Mouse (Mus musculus): Measurements from ENCODE around the gene Coro2a. TPM values are rescaled to one million over a fixed set of nuclear protein-coding genes. Genes with fewer than 3 reads are reported as not detected.

Gene Coro2a
- polyA plus RNA-seq, 1 experiment from 2014 or later, result 2.8 TPM

DNA sequence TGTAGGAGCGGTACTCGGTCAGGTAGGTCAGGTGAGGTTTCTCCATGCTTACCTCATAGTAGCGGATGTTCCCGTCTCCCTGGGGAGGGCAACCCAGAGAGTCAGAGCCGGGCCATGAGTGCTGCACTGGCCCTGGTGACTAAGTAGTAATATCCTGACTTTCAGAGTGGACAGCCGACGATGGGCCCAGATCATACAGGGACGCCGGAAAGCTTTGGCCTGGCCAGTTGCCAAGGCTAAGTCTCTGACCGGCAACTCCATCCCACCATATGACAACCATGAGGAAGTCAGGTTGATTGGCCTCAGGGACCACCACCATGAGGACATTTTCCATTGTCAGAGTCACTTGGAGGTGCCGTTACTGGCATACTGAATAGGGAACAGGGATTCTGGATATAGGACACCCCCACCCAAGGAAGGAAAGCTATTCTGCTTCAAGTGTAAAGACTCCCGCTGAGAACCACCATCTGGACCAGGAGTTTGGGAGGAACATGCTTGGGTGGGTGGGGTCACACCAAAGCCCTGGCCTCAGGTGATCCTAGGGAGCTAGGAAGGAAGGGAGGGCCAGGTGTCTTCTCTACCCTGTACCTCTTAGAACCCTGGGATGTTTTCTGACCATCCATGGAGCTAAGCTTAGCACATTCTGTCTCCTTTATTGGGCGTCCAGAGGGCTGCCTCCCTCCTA, 58.5 kb downstream of the Coro2a start:
- 91% methylated on average over 13 of the region's 13 CpGs for WGBS
- H3K4me3 ChIP-seq, result no peak overlapping the region
- no peaks in the 10 kb centered on the region for H3K9me3 ChIP-seq (replicated peaks)
- H3K4me1 ChIP-seq, result peaks cover 16% of the 10 kb centered on the region
- H3K36me3 ChIP-seq, result no peaks in the 10 kb centered on the region
- DNase-seq (ENCODE audit: low spot score), result no peak
- H3K27me3 ChIP-seq (ENCODE audit: low read depth, poor library complexity, severe bottlenecking), result peaks cover 13% of the 10 kb centered on the region
- H3K27ac ChIP-seq (replicated peaks), result no peak overlapping the region

GRCm38 (mm10) chr4:46541707-46542106, 60.3 kb downstream of the Coro2a start:
- H3K4me1 ChIP-seq, result peaks cover 13% of the 10 kb centered on the region
- DNase-seq (ENCODE audit: low spot score), result no peak
- H3K4me3 ChIP-seq, result no peak overlapping the region
- WGBS, result 42% methylated on average over 9 of the region's 9 CpGs
- H3K27me3 ChIP-seq (ENCODE audit: low read depth, poor library complexity, severe bottlenecking), result peaks cover 31% of the 10 kb centered on the region
- 0 out of 2 replicates have a peak overlapping the region, but pooled peaks have one; percentile 38 for H3K27ac ChIP-seq (replicated peaks)
- H3K9me3 ChIP-seq (replicated peaks), result no peaks in the 10 kb centered on the region
- no peaks in the 10 kb centered on the region for H3K36me3 ChIP-seq

GRCm38 (mm10) chr4:46539167-46539566, 62.8 kb downstream of the Coro2a start:
- H3K27me3 ChIP-seq (ENCODE audit: low read depth, poor library complexity, severe bottlenecking), result peaks cover 56% of the 10 kb centered on the region
- WGBS, result 78% methylated on average over 9 of the region's 9 CpGs
- DNase-seq (ENCODE audit: low spot score), result no peak

GRCm38 (mm10) chr4:46535840-46536361, 66.1 kb downstream of the Coro2a start, which contains the start of gene Trim14:
Trim14 (minus strand) TSS chr4:46536141.
- Histone ChIP-seq H3K36me3 (no peaks in the 10 kb centered on the region), H3K9me3 (replicated peaks) (no peaks in the 10 kb centered on the region), H3K4me3 (peak within 1 kb of the TSS; percentile 56), H3K27me3 (ENCODE audit: low read depth, poor library complexity, severe bottlenecking) (peaks cover 80% of the 10 kb centered on the region), H3K4me1 (peaks cover 26% of the 10 kb centered on the region), H3K27ac (replicated peaks) (0 out of 2 replicates have a peak within 1 kb of the TSS, but pooled peaks have one; percentile 13)
- under 1% methylated on average over 46 of the region's 46 CpGs for WGBS
- DNase-seq (ENCODE audit: low spot score), result peak; percentile 52

More at GRCm38 (mm10) chr4:46539167-46539566, 62.8 kb downstream of the Coro2a start:
- Histone ChIP-seq H3K9me3 (replicated peaks) (no peaks in the 10 kb centered on the region), H3K4me3 (no peak overlapping the region), H3K27ac (replicated peaks) (0 out of 2 replicates have a peak overlapping the region, but pooled peaks have one; percentile 18), H3K4me1 (peaks cover 31% of the 10 kb centered on the region), H3K36me3 (no peaks in the 10 kb centered on the region)

DNA sequence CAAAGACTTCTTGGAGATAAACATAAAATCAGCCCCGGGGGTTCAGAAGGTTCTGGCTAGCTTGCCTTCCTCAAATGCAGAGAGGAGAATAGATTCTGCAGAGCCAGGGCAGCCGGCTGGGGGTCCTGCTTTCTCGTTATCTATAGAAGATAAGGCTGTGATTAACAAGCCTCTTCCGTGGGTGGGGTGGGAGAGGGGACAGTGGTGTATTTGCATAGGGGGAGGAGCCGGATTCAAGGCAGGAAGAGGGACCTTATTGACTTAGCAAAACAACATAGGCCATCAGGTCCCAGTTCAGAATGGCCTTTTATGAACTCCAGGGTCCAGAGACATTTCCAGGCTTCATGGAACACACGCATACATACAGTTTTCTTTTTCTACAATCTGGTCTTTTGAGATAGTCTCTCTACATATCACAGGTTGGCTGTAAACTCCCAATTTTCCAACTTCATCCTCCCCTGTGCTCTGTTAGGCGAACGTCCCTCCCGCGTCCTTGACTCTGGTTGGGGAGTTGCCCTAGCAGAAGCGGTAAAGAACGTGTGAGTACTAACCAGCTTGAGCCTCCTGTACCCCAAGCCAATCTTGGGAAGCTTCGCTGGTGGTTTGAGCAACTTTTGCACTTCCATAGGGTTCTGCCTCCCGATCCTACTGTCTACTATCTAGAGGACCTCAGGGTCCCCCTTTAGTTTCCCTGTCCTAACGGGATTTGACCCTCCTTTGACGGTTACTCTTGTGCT, 66.7 kb downstream of the Coro2a start:
- DNase-seq (ENCODE audit: low spot score), result no peak
- Histone ChIP-seq H3K27me3 (ENCODE audit: low read depth, poor library complexity, severe bottlenecking) (peaks cover 79% of the 10 kb centered on the region), H3K4me1 (peaks cover 26% of the 10 kb centered on the region), H3K27ac (replicated peaks) (0 out of 2 replicates have a peak overlapping the region, but pooled peaks have one; percentile 13), H3K4me3 (peak overlapping the region; percentile 56), H3K36me3 (no peaks in the 10 kb centered on the region), H3K9me3 (replicated peaks) (no peaks in the 10 kb centered on the region)
- 7% methylated on average over 16 of the region's 16 CpGs for WGBS

DNA sequence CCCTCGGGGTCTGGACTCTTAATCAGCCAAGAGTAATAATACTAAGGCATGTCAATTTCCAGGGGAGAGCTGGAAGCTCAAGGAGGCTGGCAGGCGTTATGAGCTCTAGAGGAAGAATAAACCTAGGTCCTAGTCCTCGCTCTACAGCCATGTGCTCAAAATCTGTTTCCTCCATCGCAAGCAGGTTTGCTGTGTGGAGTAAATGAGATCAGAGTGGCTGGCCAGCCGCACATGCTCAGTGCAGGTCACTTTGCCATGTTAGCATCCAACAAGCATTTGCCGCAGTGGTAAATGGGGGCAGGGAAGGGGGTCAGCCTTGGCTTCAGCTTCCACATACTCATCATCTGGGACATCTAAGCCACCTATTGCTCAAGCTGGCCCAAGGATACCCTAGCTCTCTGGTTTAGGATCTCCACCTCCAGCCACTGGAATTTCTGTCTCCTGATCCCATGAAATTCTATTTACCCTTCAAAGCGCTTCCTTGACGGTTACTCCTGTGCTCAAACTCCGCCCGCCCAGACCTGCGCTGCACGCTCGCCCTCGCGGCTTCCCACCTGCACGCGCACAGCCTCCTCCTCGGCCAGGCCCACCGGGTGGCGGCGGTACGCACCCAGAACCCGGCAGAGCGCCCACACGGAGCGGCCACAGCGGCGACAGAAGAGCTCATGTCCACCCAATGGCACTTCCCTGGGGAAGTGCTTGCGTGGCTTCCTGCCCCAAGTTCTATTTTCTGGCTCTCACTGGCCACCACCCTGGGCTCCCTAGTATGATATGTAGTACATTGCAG, 67.9 kb downstream of the Coro2a start:
- H3K4me1 ChIP-seq, result peaks cover 26% of the 10 kb centered on the region
- WGBS, result 12% methylated on average over 29 of the region's 29 CpGs
- no peak for DNase-seq (ENCODE audit: low spot score)
- peak overlapping the region; percentile 40 for H3K4me3 ChIP-seq
- H3K27me3 ChIP-seq (ENCODE audit: low read depth, poor library complexity, severe bottlenecking), result peaks cover 74% of the 10 kb centered on the region
- no peaks in the 10 kb centered on the region for H3K36me3 ChIP-seq
- H3K27ac ChIP-seq (replicated peaks), result no peak overlapping the region; the same call in 1 of the 2 replicates
- no peaks in the 10 kb centered on the region for H3K9me3 ChIP-seq (replicated peaks)

GRCm38 (mm10) chr4:46532926-46533325, 69.1 kb downstream of the Coro2a start:
- WGBS, result 79% methylated on average over 7 of the region's 7 CpGs
- H3K27me3 ChIP-seq (ENCODE audit: low read depth, poor library complexity, severe bottlenecking), result peaks cover 76% of the 10 kb centered on the region

GRCm38 (mm10) chr4:46532511-46532910, 69.5 kb downstream of the Coro2a start:
- WGBS, result 82% methylated on average over 2 of the region's 2 CpGs
- no peak overlapping the region for H3K4me3 ChIP-seq
- no peaks in the 10 kb centered on the region for H3K9me3 ChIP-seq (replicated peaks)
- no peak overlapping the region for H3K27ac ChIP-seq (replicated peaks)
- no peaks in the 10 kb centered on the region for H3K36me3 ChIP-seq
- DNase-seq (ENCODE audit: low spot score), result no peak
- peaks cover 71% of the 10 kb centered on the region for H3K27me3 ChIP-seq (ENCODE audit: low read depth, poor library complexity, severe bottlenecking)
- peaks cover 29% of the 10 kb centered on the region for H3K4me1 ChIP-seq

More at GRCm38 (mm10) chr4:46532926-46533325, 69.1 kb downstream of the Coro2a start:
- Histone ChIP-seq H3K4me3 (no peak overlapping the region), H3K27ac (replicated peaks) (no peak overlapping the region), H3K4me1 (peaks cover 26% of the 10 kb centered on the region), H3K9me3 (replicated peaks) (no peaks in the 10 kb centered on the region), H3K36me3 (no peaks in the 10 kb centered on the region)
- DNase-seq (ENCODE audit: low spot score), result no peak

- DNase-seq (ENCODE audit: low spot score), result no peak
- Histone ChIP-seq H3K27ac (replicated peaks) (no peak overlapping the region), H3K9me3 (replicated peaks) (no peaks in the 10 kb centered on the region), H3K4me1 (peaks cover 17% of the 10 kb centered on the region), H3K4me3 (no peak overlapping the region), H3K27me3 (ENCODE audit: low read depth, poor library complexity, severe bottlenecking) (peaks cover 51% of the 10 kb centered on the region), H3K36me3 (no peaks in the 10 kb centered on the region)
- 60% methylated on average over 7 of the region's 7 CpGs for WGBS
These were observed 72.3 kb downstream of the Coro2a start for GRCm38 (mm10) chr4:46529722-46530121.

GRCm38 (mm10) chr4:46527558-46527926, 74.5 kb downstream of the Coro2a start:
- Histone ChIP-seq H3K9me3 (replicated peaks) (no peaks in the 10 kb centered on the region), H3K27ac (replicated peaks) (peak overlapping the region; percentile 64), H3K27me3 (ENCODE audit: low read depth, poor library complexity, severe bottlenecking) (peaks cover 29% of the 10 kb centered on the region), H3K36me3 (no peaks in the 10 kb centered on the region), H3K4me1 (peaks cover 8% of the 10 kb centered on the region), H3K4me3 (peak overlapping the region; percentile 45)
- DNase-seq (ENCODE audit: low spot score), result no peak
- WGBS, result 11% methylated on average over 7 of the region's 7 CpGs

- peak overlapping the region; percentile 64 for H3K27ac ChIP-seq (replicated peaks)
- WGBS, result 32% methylated on average over 17 of the region's 17 CpGs
- H3K27me3 ChIP-seq (ENCODE audit: low read depth, poor library complexity, severe bottlenecking), result peaks cover 24% of the 10 kb centered on the region
- H3K9me3 ChIP-seq (replicated peaks), result no peaks in the 10 kb centered on the region
- no peaks in the 10 kb centered on the region for H3K36me3 ChIP-seq
- peaks cover 8% of the 10 kb centered on the region for H3K4me1 ChIP-seq
- peak overlapping the region; percentile 45 for H3K4me3 ChIP-seq
- no peak for DNase-seq (ENCODE audit: low spot score)
These were observed 75.0 kb downstream of the Coro2a start for GRCm38 (mm10) chr4:46526798-46527557.

DNA sequence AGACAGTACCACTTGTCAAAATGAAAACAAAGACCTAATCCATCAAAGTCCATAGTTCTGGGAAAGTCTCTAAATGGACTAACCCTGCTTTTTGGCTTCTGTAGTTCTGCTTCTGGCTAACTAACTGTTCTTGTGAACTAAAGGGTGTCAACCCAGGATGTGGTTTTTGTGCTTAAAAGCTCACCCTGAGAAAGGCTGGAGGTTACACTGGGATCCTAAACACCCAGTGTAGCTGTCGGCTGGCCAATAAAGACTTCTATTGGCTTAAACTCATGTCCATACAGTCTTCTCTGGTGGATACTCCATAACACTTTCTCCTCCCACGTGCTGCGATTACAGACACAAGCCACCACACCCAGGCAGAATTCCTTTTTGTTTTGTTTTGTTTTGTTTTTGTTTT, 75.8 kb downstream of the Coro2a start:
- Histone ChIP-seq H3K4me1 (peaks cover 8% of the 10 kb centered on the region), H3K4me3 (no peak overlapping the region), H3K27me3 (ENCODE audit: low read depth, poor library complexity, severe bottlenecking) (peaks cover 21% of the 10 kb centered on the region), H3K9me3 (replicated peaks) (no peaks in the 10 kb centered on the region), H3K27ac (replicated peaks) (no peak overlapping the region), H3K36me3 (no peaks in the 10 kb centered on the region)
- DNase-seq (ENCODE audit: low spot score), result no peak
- WGBS, result 90% methylated on average over 3 of the region's 3 CpGs
